8 mouse cellular contexts compared by ENCODE assay signal in genomic region chr2:160872395-160872794, GRCm38 (mm10). TPM values are rescaled to one million over a fixed set of nuclear protein-coding genes. Genes with fewer than 3 reads are reported as not detected.
DNase-seq lines count a peak whose midpoint lies in the region; ATAC-seq and TF ChIP-seq lines count a peak whose summit lies in the region.

No protein-coding gene starts in this region.

- peaks cover 4% of the 10 kb centered on the region; the same call in 1 of the 2 replicates for H3K4me1 ChIP-seq in embryonic facial prominence, embryonic 13.5 days
- peaks cover 11% of the 10 kb centered on the region for H3K4me1 ChIP-seq in heart, embryonic 10.5 days
- no peaks in the 10 kb centered on the region for H3K4me1 ChIP-seq in kidney, embryonic 14.5 days (ENCODE audit: control insufficient read depth, insufficient read depth, low read length)
- peaks cover 19% of the 10 kb centered on the region for H3K4me1 ChIP-seq in liver, adult 2 months (ENCODE audit: control insufficient read depth, insufficient read depth, low read length)

- ATAC-seq in embryonic facial prominence, embryonic 13.5 days (ENCODE audit: insufficient number of reproducible peaks, insufficient read depth, low FRiP score, low TSS enrichment, low read depth): peak; percentile 77
- peak; percentile 88 for ATAC-seq in kidney, embryonic 14.5 days (ENCODE audit: low FRiP score, low TSS enrichment)

- peak overlapping the region; percentile 79 for H3K4me2 ChIP-seq in embryonic facial prominence, embryonic 13.5 days
- peak overlapping the region; percentile 67 for H3K4me2 ChIP-seq in kidney, embryonic 14.5 days (replicated peaks; ENCODE audit: low read depth, low read length)
- H3K4me2 ChIP-seq in myocyte (ENCODE audit: low read depth): peak overlapping the region; percentile 89

- H3K27me3 ChIP-seq in embryonic facial prominence, embryonic 13.5 days: no peaks in the 10 kb centered on the region
- H3K27me3 ChIP-seq in heart, embryonic 10.5 days (ENCODE audit: insufficient read depth, poor library complexity, severe bottlenecking): no peaks in the 10 kb centered on the region
- H3K27me3 ChIP-seq in kidney, embryonic 14.5 days (ENCODE audit: control insufficient read depth, insufficient read depth, low read length): no peaks in the 10 kb centered on the region
- no peaks in the 10 kb centered on the region for H3K27me3 ChIP-seq in liver, adult 2 months (ENCODE audit: control insufficient read depth, insufficient read depth, low read length)
- H3K27me3 ChIP-seq in myocyte (ENCODE audit: control insufficient read depth, insufficient read depth, insufficient read length): no peaks in the 10 kb centered on the region

- 0 out of 2 replicates have a peak, but pooled peaks cover 4% of the 10 kb centered on the region for H3K9me3 ChIP-seq in embryonic facial prominence, embryonic 13.5 days
- H3K9me3 ChIP-seq in heart, embryonic 10.5 days: no peaks in the 10 kb centered on the region
- H3K9me3 ChIP-seq in kidney, embryonic 14.5 days (ENCODE audit: control insufficient read depth, low read length): no peaks in the 10 kb centered on the region; the same call in 1 of the 2 replicates

- H3ac ChIP-seq in myocyte (ENCODE audit: control insufficient read depth, insufficient read length): peak overlapping the region; percentile 79

- peak overlapping the region; percentile 97 for H3K27ac ChIP-seq in embryonic facial prominence, embryonic 13.5 days
- peak overlapping the region; percentile 97 for H3K27ac ChIP-seq in heart, embryonic 10.5 days
- peak overlapping the region; percentile 91 for H3K27ac ChIP-seq in kidney, embryonic 14.5 days (ENCODE audit: low read depth, low read length)
- peak overlapping the region; percentile 96 for H3K27ac ChIP-seq in liver, adult 2 months (replicated peaks; ENCODE audit: insufficient read depth, low read depth, low read length)

- peak overlapping the region; percentile 83 for H3K4me3 ChIP-seq in embryonic facial prominence, embryonic 13.5 days
- H3K4me3 ChIP-seq in heart, embryonic 10.5 days: peak overlapping the region; percentile 96
- H3K4me3 ChIP-seq in kidney, embryonic 14.5 days (ENCODE audit: low read length): peak overlapping the region; percentile 88
- peak overlapping the region; percentile 97 for H3K4me3 ChIP-seq in liver, adult 2 months (ENCODE audit: insufficient read depth, low read depth, low read length)
- H3K4me3 ChIP-seq in myocyte: peak overlapping the region; percentile 36

- H3K79me2 ChIP-seq in liver, adult 2 months (ENCODE audit: control insufficient read depth, insufficient read depth, low read length): peaks cover 13% of the 10 kb centered on the region
- H3K79me2 ChIP-seq in myocyte (ENCODE audit: control insufficient read depth, insufficient read depth): peaks cover 15% of the 10 kb centered on the region

- H3K9ac ChIP-seq in embryonic facial prominence, embryonic 13.5 days: peak overlapping the region; percentile 97
- H3K9ac ChIP-seq in kidney, embryonic 14.5 days (ENCODE audit: low read depth, low read length): peak overlapping the region; percentile 94
- H3K9ac ChIP-seq in liver, adult 2 months (ENCODE audit: low read depth, low read length): peak overlapping the region; percentile 99

- peak; percentile 23 for DNase-seq in 416B (ENCODE audit: low read depth)
- peak; percentile 90 for DNase-seq in adrenal gland, postnatal 10 days
- DNase-seq in heart, embryonic 10.5 days (ENCODE audit: low spot score): peak; percentile 86
- DNase-seq in liver, adult 2 months (ENCODE audit: extremely low read depth, low read depth, low spot score): no peak
- DNase-seq in spleen, postnatal 4 days (ENCODE audit: low spot score in 2 of 2): peak; percentile 72 to 87

- no peaks in the 10 kb centered on the region for H3K36me3 ChIP-seq in embryonic facial prominence, embryonic 13.5 days
- no peaks in the 10 kb centered on the region for H3K36me3 ChIP-seq in heart, embryonic 10.5 days
- no peaks in the 10 kb centered on the region for H3K36me3 ChIP-seq in kidney, embryonic 14.5 days (ENCODE audit: control insufficient read depth, insufficient read depth, low read length)
- H3K36me3 ChIP-seq in liver, adult 2 months (ENCODE audit: control insufficient read depth, insufficient read depth, low read length): no peaks in the 10 kb centered on the region
- no peaks in the 10 kb centered on the region for H3K36me3 ChIP-seq in myocyte (ENCODE audit: control insufficient read depth, insufficient read depth)

- WGBS in embryonic facial prominence, embryonic 13.5 days: under 1% methylated on average over 33 of the region's 47 CpGs
- WGBS in heart, embryonic 10.5 days: under 1% methylated on average over 44 of the region's 47 CpGs
- 0% methylated on average over 30 of the region's 47 CpGs for WGBS in kidney, embryonic 14.5 days
- under 1% methylated on average over 44 of the region's 47 CpGs for WGBS in liver, adult 2 months

- no peak for TF ChIP-seq CTCF in liver, adult 2 months (IDR thresholded peaks at IDR 0.05; ENCODE audit: low read depth, low read length)

- 0 out of 2 replicates have a peak, but pooled peaks have one; percentile 28 for TF ChIP-seq POLR2A in liver, adult 2 months (IDR thresholded peaks at IDR 0.05; ENCODE audit: extremely low read depth, insufficient read depth, low read length)
- TF ChIP-seq POLR2A in myocyte (IDR thresholded peaks at IDR 0.05; ENCODE audit: insufficient read length, low read depth): peak; percentile 41

TF ChIP-seq in myocyte, 11 proteins besides CTCF, POLR2A, EP300 and RAD21:
- TF ChIP-seq MAX (IDR thresholded peaks at IDR 0.05; ENCODE audit: low read depth) (no peak), CEBPB (IDR thresholded peaks at IDR 0.05; ENCODE audit: insufficient read depth, poor library complexity, severe bottlenecking) (no peak), USF1 (IDR thresholded peaks at IDR 0.05; ENCODE audit: low read depth) (no peak), MYOG (IDR thresholded peaks at IDR 0.05; ENCODE audit: control insufficient read depth in 1 of 3, insufficient read depth in 1 of 3, insufficient read length in 2 of 3, low read depth in 2 of 3) (peak in 1 of 3 experiments; percentile 35), TCF12 (IDR thresholded peaks at IDR 0.05; ENCODE audit: insufficient read depth, poor library complexity, severe bottlenecking) (no peak), POLR2AphosphoS2 (IDR thresholded peaks at IDR 0.05; ENCODE audit: insufficient read length, low read depth) (no peak), MYOD1 (IDR thresholded peaks at IDR 0.05; ENCODE audit: control insufficient read depth in 1 of 3, insufficient read length in 2 of 3, low read depth in 2 of 3) (no peak), REST (IDR thresholded peaks at IDR 0.05; ENCODE audit: insufficient read depth, insufficient read length) (no peak), TCF3 (IDR thresholded peaks at IDR 0.05; ENCODE audit: insufficient read length, low read depth) (no peak), E2F4 (IDR thresholded peaks at IDR 0.05; ENCODE audit: insufficient read depth) (peak; percentile 37), SRF (IDR thresholded peaks at IDR 0.05; ENCODE audit: control insufficient read depth, insufficient read length, low read depth) (no peak)

RNA-seq across cellular contexts. Expression of gene Zhx3, which starts 0.4 kb away (rescaled TPM):
- total RNA-seq in adrenal gland, postnatal 10 days (2021): 10 to 100 TPM; 62.9 to 85.1 TPM
- polyA plus RNA-seq in embryonic facial prominence, embryonic 13.5 days (2015; fragmentation: Nextera tagmentation; extraction: Ambion mirVana): 12.6 and 12.7 TPM in 2 replicates
- polyA plus RNA-seq in heart, embryonic 10.5 days (2016; fragmentation: Nextera tagmentation; extraction: Ambion mirVana): 5.9 and 6.1 TPM in 2 replicates
- 7.0 and 10.2 TPM in 2 replicates for polyA plus RNA-seq in kidney, embryonic 14.5 days (2014; fragmentation: Nextera tagmentation; extraction: Ambion mirVana)
- 33.5 and 45.3 TPM in 2 replicates for total RNA-seq in liver, adult 2 months (2014; rRNA removed)
- 11.9 and 12.3 TPM in 2 replicates for polyA plus RNA-seq in liver, adult 2 months (2012; rRNA removed)
- polyA plus RNA-seq in myocyte (2012; fragmentation: generic; extraction: Trizol): 6.1 TPM

RNA-seq across cellular contexts. Expression of gene Lpin3, which starts 8.1 kb away (rescaled TPM):
- total RNA-seq in adrenal gland, postnatal 10 days (2021): 10 to 100 TPM; 21.0 to 26.4 TPM
- 2.1 and 2.4 TPM in 2 replicates for polyA plus RNA-seq in embryonic facial prominence, embryonic 13.5 days (2015; fragmentation: Nextera tagmentation; extraction: Ambion mirVana)
- polyA plus RNA-seq in heart, embryonic 10.5 days (2016; fragmentation: Nextera tagmentation; extraction: Ambion mirVana): 1.9 and 2.4 TPM in 2 replicates
- polyA plus RNA-seq in kidney, embryonic 14.5 days (2014; fragmentation: Nextera tagmentation; extraction: Ambion mirVana): 1.1 and 1.9 TPM in 2 replicates
- total RNA-seq in liver, adult 2 months (2014; rRNA removed): 2.8 and 4.0 TPM in 2 replicates
- 2.7 and 3.6 TPM in 2 replicates for polyA plus RNA-seq in liver, adult 2 months (2012; rRNA removed)
- 10.5 TPM for polyA plus RNA-seq in myocyte (2012; fragmentation: generic; extraction: Trizol)

RNA-seq across cellular contexts. Expression of gene Emilin3, which starts 39.7 kb away (rescaled TPM):
- under 1 TPM; 0.63 to 0.70 TPM for total RNA-seq in adrenal gland, postnatal 10 days (2021)
- polyA plus RNA-seq in embryonic facial prominence, embryonic 13.5 days (2015; fragmentation: Nextera tagmentation; extraction: Ambion mirVana): 25.0 and 27.0 TPM in 2 replicates
- 1.2 and 2.5 TPM in 2 replicates for polyA plus RNA-seq in heart, embryonic 10.5 days (2016; fragmentation: Nextera tagmentation; extraction: Ambion mirVana)
- 2.0 and 3.5 TPM in 2 replicates for polyA plus RNA-seq in kidney, embryonic 14.5 days (2014; fragmentation: Nextera tagmentation; extraction: Ambion mirVana)
- total RNA-seq in liver, adult 2 months (2014; rRNA removed): not detected in 2 replicates
- 0.02 TPM in 1 of 2 replicates, not detected in the other for polyA plus RNA-seq in liver, adult 2 months (2012; rRNA removed)
- not detected for polyA plus RNA-seq in myocyte (2012; fragmentation: generic; extraction: Trizol)

Comparison
In these comparisons a context has a peak if more than half of its experiments do, and no peak if none do; other contexts are left out.
1. H3K4me3 ChIP-seq: peak in every context shown above with its lines; median percentile 97 in liver, adult 2 months; 96 in heart, embryonic 10.5 days; 88 in kidney, embryonic 14.5 days; 83 in embryonic facial prominence, embryonic 13.5 days; 36 in myocyte.